Mouse (Mus musculus): ENCODE results near the gene Piwil1.

GRCm38 (mm10) chr5:128735921-128736320, 33.6 kb downstream of the Piwil1 start:
- TF ChIP-seq CTCF (IDR thresholded peaks at IDR 0.05; ENCODE audit: borderline replicate concordance, extremely low read depth, insufficient read depth, insufficient read length) (no peak), POLR2A (IDR thresholded peaks at IDR 0.05; ENCODE audit: borderline replicate concordance, extremely low read depth, insufficient read depth, insufficient read length, poor library complexity, severe bottlenecking) (no peak)
